Mouse (Mus musculus): ENCODE measurements at regions not wholly inside any gene's neighbourhood (a gene's known extent, or its start where the extent isn't known, plus 50 kb on each side); places are given as distances from the start of the nearest gene placed in this dataset.
A peak's percentile ranks its signal among the peaks of the same experiment; 100 is the strongest.

GRCm38 (mm10) chr9:24952516-24952915 is 136.7 kb upstream of the Gm10181 start:
- Histone ChIP-seq H3K4me1 (ENCODE audit: control insufficient read depth in 2 of 2, insufficient read depth in 2 of 2, low read length in 2 of 2) (peaks cover 5 to 22% of the 10 kb centered on the region in 2 experiments), H3K4me3 (ENCODE audit: control insufficient read depth in 1 of 2, insufficient read depth in 1 of 2, low read depth in 1 of 2, low read length in 2 of 2) (no peak overlapping the region), H3K9me3 (ENCODE audit: control insufficient read depth, low read length) (no peaks in the 10 kb centered on the region), H3K36me3 (ENCODE audit: control insufficient read depth, insufficient read depth, low read length) (no peaks in the 10 kb centered on the region), H3K9ac (ENCODE audit: low read length) (no peak overlapping the region), H3K4me2 (ENCODE audit: low read length) (0 out of 2 replicates have a peak overlapping the region, but pooled peaks have one; percentile 11), H3K27me3 (ENCODE audit: control insufficient read depth, insufficient read depth, low read length) (no peaks in the 10 kb centered on the region), H3K27ac (replicated peaks in 1 of 2; ENCODE audit: control insufficient read depth in 1 of 2, insufficient read depth in 1 of 2, low read depth in 2 of 2, low read length in 2 of 2) (no peak overlapping the region)
- 54% methylated on average over 23 of the region's 23 CpGs for WGBS
- no peak for ATAC-seq (ENCODE audit: insufficient number of reproducible peaks, insufficient read depth, low FRiP score, low read depth)

DNA sequence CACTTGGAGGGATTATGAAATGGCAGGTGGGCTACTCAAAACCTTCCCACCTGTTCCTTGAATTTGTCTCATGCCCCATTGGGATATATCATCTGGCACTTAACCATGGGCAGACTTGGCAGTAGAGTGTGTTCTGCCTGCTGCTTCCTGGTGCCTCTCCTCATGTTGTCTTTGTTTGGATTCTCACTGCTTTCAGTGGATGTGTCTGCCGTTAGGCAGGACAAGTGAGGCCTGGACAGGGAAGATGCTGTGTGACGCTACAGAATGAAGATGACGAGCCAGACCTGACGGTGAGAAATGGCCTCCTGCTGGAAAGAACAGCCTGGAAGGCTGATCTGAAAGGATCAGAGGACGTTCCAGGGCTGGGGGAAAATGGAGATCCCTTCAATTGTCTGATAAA is 133.6 kb upstream of the Gm10181 start:
- no peak for ATAC-seq (ENCODE audit: insufficient number of reproducible peaks, insufficient read depth, low FRiP score, low read depth)
- Histone ChIP-seq H3K4me1 (ENCODE audit: control insufficient read depth in 2 of 2, insufficient read depth in 2 of 2, low read length in 2 of 2) (peaks cover 5 to 23% of the 10 kb centered on the region in 2 experiments), H3K27ac (replicated peaks in 1 of 2; ENCODE audit: control insufficient read depth in 1 of 2, insufficient read depth in 1 of 2, low read depth in 2 of 2, low read length in 2 of 2) (peak overlapping the region; percentile 38 to 81), H3K4me2 (ENCODE audit: low read length) (no peak overlapping the region), H3K9me3 (ENCODE audit: control insufficient read depth, low read length) (no peaks in the 10 kb centered on the region), H3K27me3 (ENCODE audit: control insufficient read depth, insufficient read depth, low read length) (no peaks in the 10 kb centered on the region), H3K36me3 (ENCODE audit: control insufficient read depth, insufficient read depth, low read length) (no peaks in the 10 kb centered on the region), H3K4me3 (ENCODE audit: control insufficient read depth in 1 of 2, insufficient read depth in 1 of 2, low read depth in 1 of 2, low read length in 2 of 2) (no peak overlapping the region), H3K9ac (ENCODE audit: low read length) (no peak overlapping the region)
- WGBS = 51% methylated on average over 5 of the region's 5 CpGs

- Histone ChIP-seq H3K36me3 (ENCODE audit: control insufficient read depth, insufficient read depth, low read length) (no peaks in the 10 kb centered on the region), H3K27ac (replicated peaks in 1 of 2; ENCODE audit: control insufficient read depth in 1 of 2, insufficient read depth in 1 of 2, low read depth in 2 of 2, low read length in 2 of 2) (peak overlapping the region; percentile 81 to 82), H3K27me3 (ENCODE audit: control insufficient read depth, insufficient read depth, low read length) (no peaks in the 10 kb centered on the region), H3K9me3 (ENCODE audit: control insufficient read depth, low read length) (no peaks in the 10 kb centered on the region), H3K4me2 (ENCODE audit: low read length) (peak overlapping the region; percentile 37), H3K4me1 (ENCODE audit: control insufficient read depth in 2 of 2, insufficient read depth in 2 of 2, low read length in 2 of 2) (peaks cover 5 to 23% of the 10 kb centered on the region in 2 experiments), H3K9ac (ENCODE audit: low read length) (peak overlapping the region; percentile 26; the same call in 1 of the 2 replicates), H3K4me3 (ENCODE audit: control insufficient read depth in 1 of 2, insufficient read depth in 1 of 2, low read depth in 1 of 2, low read length in 2 of 2) (no peak overlapping the region)
- whole genome bisulfite sequencing = 13% methylated on average over 7 of the region's 7 CpGs
- ATAC-seq (ENCODE audit: insufficient number of reproducible peaks, insufficient read depth, low FRiP score, low read depth) = peak; percentile 96
Observed at GRCm38 (mm10) chr9:24956566-24956965, 132.7 kb upstream of the Gm10181 start.

DNA sequence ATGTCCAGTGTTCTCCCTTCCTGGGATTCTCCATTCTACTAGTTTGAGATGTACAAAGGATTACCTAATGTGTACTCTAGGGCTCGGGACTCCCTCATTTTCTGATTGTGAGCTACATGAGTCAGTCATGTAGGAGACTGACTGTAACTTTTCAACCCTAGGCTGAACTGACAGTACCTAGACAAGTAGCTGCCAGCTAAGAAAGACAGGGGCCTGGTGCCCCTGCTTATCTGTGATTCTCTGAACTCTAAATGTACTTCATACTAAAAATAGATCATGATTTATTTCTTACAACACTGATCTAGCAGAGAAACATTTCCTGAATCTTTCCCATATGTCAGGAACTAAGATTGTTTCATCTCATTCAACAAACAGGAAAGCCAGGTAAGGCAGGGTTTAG is 125.9 kb upstream of the Gm10181 start:
- Histone ChIP-seq H3K4me2 (ENCODE audit: low read length) (peak overlapping the region; percentile 2; the same call in 1 of the 2 replicates), H3K27ac (replicated peaks in 1 of 2; ENCODE audit: control insufficient read depth in 1 of 2, insufficient read depth in 1 of 2, low read depth in 2 of 2, low read length in 2 of 2) (peak overlapping the region; percentile 26 to 73; a peak in 2 of 4 replicates), H3K4me3 (ENCODE audit: control insufficient read depth in 1 of 2, insufficient read depth in 1 of 2, low read depth in 1 of 2, low read length in 2 of 2) (no peak overlapping the region), H3K36me3 (ENCODE audit: control insufficient read depth, insufficient read depth, low read length) (no peaks in the 10 kb centered on the region), H3K4me1 (ENCODE audit: control insufficient read depth in 2 of 2, insufficient read depth in 2 of 2, low read length in 2 of 2) (peaks cover 8 to 35% of the 10 kb centered on the region in 2 experiments), H3K27me3 (ENCODE audit: control insufficient read depth, insufficient read depth, low read length) (no peaks in the 10 kb centered on the region), H3K9me3 (ENCODE audit: control insufficient read depth, low read length) (no peaks in the 10 kb centered on the region), H3K9ac (ENCODE audit: low read length) (no peak overlapping the region)
- WGBS = 17% methylated on average over 1 of the region's 1 CpGs
- ATAC-seq (ENCODE audit: insufficient number of reproducible peaks, insufficient read depth, low FRiP score, low read depth) = no peak

- H3K4me1 ChIP-seq (ENCODE audit: control insufficient read depth in 2 of 2, insufficient read depth in 2 of 2, low read length in 2 of 2) = peaks cover 11 to 50% of the 10 kb centered on the region in 2 experiments
- peak; percentile 56; the same call in 1 of the 2 replicates for ATAC-seq (ENCODE audit: insufficient number of reproducible peaks, insufficient read depth, low FRiP score, low read depth)
- H3K9me3 ChIP-seq (ENCODE audit: control insufficient read depth, low read length) = no peaks in the 10 kb centered on the region
- WGBS = 64% methylated on average over 10 of the region's 10 CpGs
- no peak overlapping the region for H3K4me3 ChIP-seq (ENCODE audit: control insufficient read depth in 1 of 2, insufficient read depth in 1 of 2, low read depth in 1 of 2, low read length in 2 of 2)
- H3K9ac ChIP-seq (ENCODE audit: low read length) = no peak overlapping the region
- H3K36me3 ChIP-seq (ENCODE audit: control insufficient read depth, insufficient read depth, low read length) = no peaks in the 10 kb centered on the region
- H3K27me3 ChIP-seq (ENCODE audit: control insufficient read depth, insufficient read depth, low read length) = no peaks in the 10 kb centered on the region
- peak overlapping the region in 1 of 2 experiments; percentile 24; a peak in 2 of 4 replicates for H3K27ac ChIP-seq (replicated peaks in 1 of 2; ENCODE audit: control insufficient read depth in 1 of 2, insufficient read depth in 1 of 2, low read depth in 2 of 2, low read length in 2 of 2)
- no peak overlapping the region for H3K4me2 ChIP-seq (ENCODE audit: low read length)
Observed at GRCm38 (mm10) chr9:24967571-24967970, 121.7 kb upstream of the Gm10181 start.

GRCm38 (mm10) chr9:24974021-24974741 is 115.0 kb upstream of the Gm10181 start:
- no peak overlapping the region for H3K4me3 ChIP-seq (ENCODE audit: control insufficient read depth in 1 of 2, insufficient read depth in 1 of 2, low read depth in 1 of 2, low read length in 2 of 2)
- H3K4me2 ChIP-seq (ENCODE audit: low read length) = peak overlapping the region; percentile 56
- H3K4me1 ChIP-seq (ENCODE audit: control insufficient read depth in 2 of 2, insufficient read depth in 2 of 2, low read length in 2 of 2) = peaks cover 23 to 50% of the 10 kb centered on the region in 2 experiments
- peak; percentile 97 for ATAC-seq (ENCODE audit: insufficient number of reproducible peaks, insufficient read depth, low FRiP score, low read depth)
- peak overlapping the region; percentile 94 to 98 for H3K27ac ChIP-seq (replicated peaks in 1 of 2; ENCODE audit: control insufficient read depth in 1 of 2, insufficient read depth in 1 of 2, low read depth in 2 of 2, low read length in 2 of 2)
- H3K9me3 ChIP-seq (ENCODE audit: control insufficient read depth, low read length) = no peaks in the 10 kb centered on the region
- no peaks in the 10 kb centered on the region for H3K27me3 ChIP-seq (ENCODE audit: control insufficient read depth, insufficient read depth, low read length)
- H3K9ac ChIP-seq (ENCODE audit: low read length) = peak overlapping the region; percentile 42
- under 1% methylated on average over 19 of the region's 19 CpGs for WGBS
- H3K36me3 ChIP-seq (ENCODE audit: control insufficient read depth, insufficient read depth, low read length) = no peaks in the 10 kb centered on the region

DNA sequence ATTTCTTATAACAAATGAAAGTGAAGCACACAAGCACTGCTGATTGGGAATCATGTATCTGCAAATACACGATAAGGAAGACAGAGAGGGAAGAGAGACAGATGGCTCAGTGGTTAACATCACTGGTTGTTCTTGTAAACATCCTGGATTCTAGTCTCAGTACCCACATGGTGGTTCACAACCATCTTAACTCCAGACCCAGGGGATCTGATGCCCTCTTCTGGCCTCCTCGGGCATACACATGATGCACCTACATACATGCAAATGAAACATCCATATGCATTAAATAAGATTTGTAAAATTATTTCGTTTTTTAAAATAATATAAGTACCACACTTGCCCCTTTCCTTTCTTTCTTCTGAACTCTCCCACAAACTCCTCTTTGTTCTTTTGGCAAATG is 106.4 kb upstream of the Gm10181 start:
- 63% methylated on average over 3 of the region's 3 CpGs for WGBS
- H3K9me3 ChIP-seq (ENCODE audit: control insufficient read depth, low read length) = no peaks in the 10 kb centered on the region
- H3K4me3 ChIP-seq (ENCODE audit: control insufficient read depth in 1 of 2, insufficient read depth in 1 of 2, low read depth in 1 of 2, low read length in 2 of 2) = no peak overlapping the region
- no peak overlapping the region for H3K9ac ChIP-seq (ENCODE audit: low read length)
- no peaks in the 10 kb centered on the region for H3K27me3 ChIP-seq (ENCODE audit: control insufficient read depth, insufficient read depth, low read length)
- peaks cover 0 to 11% of the 10 kb centered on the region in 2 experiments; a peak in 2 of 4 replicates for H3K4me1 ChIP-seq (ENCODE audit: control insufficient read depth in 2 of 2, insufficient read depth in 2 of 2, low read length in 2 of 2)
- no peaks in the 10 kb centered on the region for H3K36me3 ChIP-seq (ENCODE audit: control insufficient read depth, insufficient read depth, low read length)
- H3K27ac ChIP-seq (replicated peaks in 1 of 2; ENCODE audit: control insufficient read depth in 1 of 2, insufficient read depth in 1 of 2, low read depth in 2 of 2, low read length in 2 of 2) = no peak overlapping the region
- no peak overlapping the region for H3K4me2 ChIP-seq (ENCODE audit: low read length)
- no peak for ATAC-seq (ENCODE audit: insufficient number of reproducible peaks, insufficient read depth, low FRiP score, low read depth)
